Mouse (Mus musculus) heart, embryonic 11.5 days (tissue): ENCODE measurements around the gene Bmpr1a. TPM values are rescaled to one million over a fixed set of nuclear protein-coding genes. Genes with fewer than 3 reads are reported as not detected.

Source experiments
- ATAC-seq: fragments of 200-750 bp; cut with Nextera tagmentation; replicated peaks from 2 replicates; pipeline ENCODE4 v1.8.0; 2017; ENCODE audit warnings: moderate library complexity; ENCODE audit not compliant: insufficient number of reproducible peaks, low FRiP score, low TSS enrichment
- H3K27ac ChIP-seq: fragments of 300-500 bp; sonication (generic); 2 replicates; pipeline ENCODE4 v1.5.1; 2014; ENCODE audit warnings: mild to moderate bottlenecking, low read depth, low read length
- H3K27me3 ChIP-seq: fragments of 300-500 bp; sonication (generic); 2 replicates; pipeline ENCODE4 v1.6.1; 2014; ENCODE audit warnings: mild to moderate bottlenecking, low read length, mixed read lengths; ENCODE audit not compliant: control insufficient read depth, insufficient read depth
- H3K36me3 ChIP-seq: fragments of 300-500 bp; sonication (generic); 2 replicates; pipeline ENCODE4 v1.6.1; 2014; ENCODE audit warnings: mild to moderate bottlenecking, low read length, moderate library complexity, mixed read lengths; ENCODE audit not compliant: control insufficient read depth, insufficient read depth
- H3K4me1 ChIP-seq: fragments of 300-500 bp; sonication (generic); 2 replicates; pipeline ENCODE4 v1.6.1; 2014; ENCODE audit warnings: low read length; ENCODE audit not compliant: control insufficient read depth, insufficient read depth
- H3K4me2 ChIP-seq: fragments of 300-500 bp; sonication (generic); 2 replicates; pipeline ENCODE4 v1.6.1; 2014; ENCODE audit warnings: mild to moderate bottlenecking, moderate library complexity
- H3K4me3 ChIP-seq: fragments of 300-500 bp; sonication (generic); 2 replicates; pipeline ENCODE4 v1.5.1; 2014; ENCODE audit warnings: low read depth, low read length
- H3K9ac ChIP-seq: fragments of 300-500 bp; sonication (generic); 2 replicates; pipeline ENCODE4 v1.6.1; 2014; ENCODE audit warnings: mild to moderate bottlenecking, low read depth, low read length, moderate library complexity
- H3K9me3 ChIP-seq: fragments of 300-500 bp; sonication (generic); replicated peaks from 2 replicates; pipeline ENCODE4 v1.6.1; 2016; ENCODE audit warnings: low read length; ENCODE audit not compliant: control insufficient read depth
- WGBS: fragments of 180-500 bp; shearing (Covaris S2); extraction: QIAGEN DNeasy Blood & Tissue Kit; methylation state at CpG from one replicate; pipeline ENCODE4 v1.1.7; 2014; ENCODE audit not compliant: insufficient replicate concordance; 5-methylcytosine and 5-hydroxymethylcytosine counted together
- polyA plus RNA-seq: library from polyadenylated mRNA; unstranded; fragments of >200 nt; fragmentation: Nextera tagmentation; extraction: Ambion mirVana; gene quantifications from 2 replicates; pipeline ENCODE4 v1.2.1, GENCODE M21; 2014

Bmpr1a gene
- polyA plus RNA-seq, 1 experiment from 2014 or later, result 48.1 TPM

- Histone ChIP-seq H3K9me3 (no peaks in the 10 kb centered on the region), H3K9ac (peak overlapping the region; percentile 46; the same call in 1 of the 2 replicates), H3K27me3 (no peaks in the 10 kb centered on the region), H3K27ac (peak overlapping the region; percentile 77), H3K4me3 (no peak overlapping the region), H3K4me1 (peaks cover 24% of the 10 kb centered on the region), H3K4me2 (no peak overlapping the region), H3K36me3 (peaks cover 1% of the 10 kb centered on the region; the same call in 1 of the 2 replicates)
- no peak for ATAC-seq
- WGBS, result 40% methylated on average over 6 of the region's 6 CpGs
Observed at GRCm38 (mm10) chr14:34453648-34454047, 49.5 kb downstream of the Bmpr1a start.

GRCm38 (mm10) chr14:34451872-34452271 lies 51.3 kb downstream of the Bmpr1a start:
- H3K9ac ChIP-seq, result no peak overlapping the region
- no peak overlapping the region for H3K4me3 ChIP-seq
- peaks cover 3% of the 10 kb centered on the region; the same call in 1 of the 2 replicates for H3K36me3 ChIP-seq
- no peaks in the 10 kb centered on the region for H3K9me3 ChIP-seq
- H3K27ac ChIP-seq, result no peak overlapping the region
- no peaks in the 10 kb centered on the region for H3K27me3 ChIP-seq
- no peak for ATAC-seq
- no peak overlapping the region for H3K4me2 ChIP-seq
- H3K4me1 ChIP-seq, result peaks cover 24% of the 10 kb centered on the region

GRCm38 (mm10) chr14:34450451-34450850 lies 52.7 kb downstream of the Bmpr1a start:
- Histone ChIP-seq H3K4me2 (no peak overlapping the region), H3K9me3 (no peaks in the 10 kb centered on the region), H3K27me3 (no peaks in the 10 kb centered on the region), H3K4me1 (peaks cover 24% of the 10 kb centered on the region), H3K9ac (no peak overlapping the region), H3K36me3 (peaks cover 7% of the 10 kb centered on the region), H3K27ac (no peak overlapping the region), H3K4me3 (no peak overlapping the region)
- WGBS, result 73% methylated on average over 5 of the region's 5 CpGs
- no peak for ATAC-seq

GRCm38 (mm10) chr14:34449807-34450206 lies 53.3 kb downstream of the Bmpr1a start:
- WGBS, result 51% methylated on average over 9 of the region's 9 CpGs
- Histone ChIP-seq H3K27ac (no peak overlapping the region), H3K36me3 (peaks cover 7% of the 10 kb centered on the region), H3K9me3 (no peaks in the 10 kb centered on the region), H3K4me3 (no peak overlapping the region), H3K4me1 (peaks cover 24% of the 10 kb centered on the region), H3K9ac (no peak overlapping the region), H3K4me2 (no peak overlapping the region), H3K27me3 (no peaks in the 10 kb centered on the region)
- ATAC-seq, result no peak; the same call in 1 of the 2 replicates

- Histone ChIP-seq H3K36me3 (peaks cover 7% of the 10 kb centered on the region), H3K9ac (no peak overlapping the region), H3K27ac (no peak overlapping the region), H3K4me3 (no peak overlapping the region), H3K4me1 (peaks cover 13% of the 10 kb centered on the region), H3K9me3 (no peaks in the 10 kb centered on the region), H3K4me2 (no peak overlapping the region), H3K27me3 (no peaks in the 10 kb centered on the region)
- ATAC-seq, result no peak
Observed at GRCm38 (mm10) chr14:34448398-34448797, 54.7 kb downstream of the Bmpr1a start.

GRCm38 (mm10) chr14:34447659-34448058 lies 55.5 kb downstream of the Bmpr1a start:
- 84% methylated on average over 4 of the region's 4 CpGs for WGBS
- no peak overlapping the region for H3K9ac ChIP-seq
- H3K27ac ChIP-seq, result no peak overlapping the region
- no peak overlapping the region for H3K4me2 ChIP-seq
- peaks cover 13% of the 10 kb centered on the region for H3K4me1 ChIP-seq
- ATAC-seq, result no peak
- no peak overlapping the region for H3K4me3 ChIP-seq
- H3K36me3 ChIP-seq, result peaks cover 9% of the 10 kb centered on the region
- no peaks in the 10 kb centered on the region for H3K9me3 ChIP-seq
- H3K27me3 ChIP-seq, result no peaks in the 10 kb centered on the region

GRCm38 (mm10) chr14:34446624-34447023 lies 56.5 kb downstream of the Bmpr1a start:
- H3K4me2 ChIP-seq, result no peak overlapping the region
- peaks cover 12% of the 10 kb centered on the region for H3K36me3 ChIP-seq
- H3K27me3 ChIP-seq, result no peaks in the 10 kb centered on the region
- no peak overlapping the region for H3K4me3 ChIP-seq
- H3K4me1 ChIP-seq, result peaks cover 13% of the 10 kb centered on the region
- no peaks in the 10 kb centered on the region for H3K9me3 ChIP-seq
- no peak for ATAC-seq
- H3K27ac ChIP-seq, result no peak overlapping the region
- 93% methylated on average over 6 of the region's 6 CpGs for WGBS
- H3K9ac ChIP-seq, result no peak overlapping the region

GRCm38 (mm10) chr14:34445348-34445747 lies 57.8 kb downstream of the Bmpr1a start:
- Histone ChIP-seq H3K27me3 (no peaks in the 10 kb centered on the region), H3K9ac (no peak overlapping the region), H3K4me3 (no peak overlapping the region), H3K9me3 (no peaks in the 10 kb centered on the region), H3K4me1 (peaks cover 10% of the 10 kb centered on the region), H3K4me2 (no peak overlapping the region), H3K27ac (no peak overlapping the region), H3K36me3 (peaks cover 12% of the 10 kb centered on the region)
- 91% methylated on average over 3 of the region's 3 CpGs for WGBS
- no peak for ATAC-seq

- ATAC-seq, result no peak
- Histone ChIP-seq H3K4me3 (no peak overlapping the region), H3K36me3 (peaks cover 12% of the 10 kb centered on the region), H3K4me1 (peaks cover 8% of the 10 kb centered on the region), H3K9ac (no peak overlapping the region), H3K9me3 (no peaks in the 10 kb centered on the region), H3K27ac (no peak overlapping the region; the same call in 1 of the 2 replicates), H3K4me2 (no peak overlapping the region), H3K27me3 (no peaks in the 10 kb centered on the region)
Observed at GRCm38 (mm10) chr14:34444924-34445323, 58.2 kb downstream of the Bmpr1a start.
